Mouse (Mus musculus) heart, embryonic 16.5 days (tissue): ENCODE measurements at regions not wholly inside any gene's neighbourhood (a gene's known extent, or its start where the extent isn't known, plus 50 kb on each side); places are given as distances from the start of the nearest gene placed in this dataset.

Source experiments
- ATAC-seq: fragments of 200-750 bp; cut with Nextera tagmentation; replicated peaks from 2 replicates; pipeline ENCODE4 v1.8.0; 2017; ENCODE audit warnings: moderate number of reproducible peaks; ENCODE audit not compliant: insufficient read depth, low FRiP score; ENCODE audit errors: extremely low read depth
- H3K27ac ChIP-seq: fragments of 300-500 bp; sonication (generic); 2 replicates; pipeline ENCODE4 v1.5.1; 2014; ENCODE audit warnings: mild to moderate bottlenecking, low read length, control low read depth, moderate library complexity
- H3K27me3 ChIP-seq: fragments of 300-500 bp; sonication (generic); 2 replicates; pipeline ENCODE4 v1.6.1; 2014; ENCODE audit warnings: low read length, mixed read lengths; ENCODE audit not compliant: control insufficient read depth, insufficient read depth
- H3K36me3 ChIP-seq: fragments of 300-500 bp; sonication (generic); 2 replicates; pipeline ENCODE4 v1.6.1; 2014; ENCODE audit not compliant: control insufficient read depth, insufficient read depth
- H3K4me1 ChIP-seq: fragments of 300-500 bp; sonication (generic); 2 replicates; pipeline ENCODE4 v1.6.1; 2014; ENCODE audit warnings: low read length, mixed read lengths; ENCODE audit not compliant: control insufficient read depth, insufficient read depth
- H3K4me2 ChIP-seq: fragments of 300-500 bp; sonication (generic); 2 replicates; pipeline ENCODE4 v1.6.1; 2014; ENCODE audit warnings: low read depth, mild to moderate bottlenecking, control low read depth, low read length
- H3K4me3 ChIP-seq: fragments of 300-500 bp; sonication (generic); 2 replicates; pipeline ENCODE4 v1.5.1; 2014; ENCODE audit warnings: mild to moderate bottlenecking, control low read depth, low read length
- H3K9ac ChIP-seq: fragments of 300-500 bp; sonication (generic); 2 replicates; pipeline ENCODE4 v1.6.1; 2014; ENCODE audit warnings: low read length, control low read depth
- H3K9me3 ChIP-seq: fragments of 300-500 bp; sonication (generic); replicated peaks from 2 replicates; pipeline ENCODE4 v1.6.1; 2016; ENCODE audit warnings: low read length; ENCODE audit not compliant: control insufficient read depth
- WGBS: fragments of 180-500 bp; shearing (Covaris S2); extraction: QIAGEN DNeasy Blood & Tissue Kit; methylation state at CpG from one replicate; pipeline ENCODE4 v1.1.7; 2014; 5-methylcytosine and 5-hydroxymethylcytosine counted together

DNA sequence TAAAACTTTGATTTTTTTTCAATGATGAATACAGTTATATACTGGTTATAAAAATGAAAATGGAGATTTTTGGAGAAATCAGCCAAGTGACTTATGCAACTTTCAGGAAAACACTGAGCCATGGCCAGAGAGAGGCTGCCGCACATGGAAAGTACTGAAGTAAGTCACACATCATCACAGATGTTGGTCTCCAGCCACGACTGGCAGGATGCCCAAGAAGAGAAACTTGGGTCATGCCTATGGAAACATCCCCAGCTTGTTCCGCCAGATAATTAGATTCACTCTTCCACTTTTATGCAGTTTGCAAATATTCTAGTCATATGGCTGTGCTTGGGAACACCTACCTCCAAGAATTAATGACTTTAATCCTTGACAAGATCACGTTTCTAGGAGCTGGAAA is 544.8 kb upstream of the Id4 start:
- no peak for ATAC-seq

DNA sequence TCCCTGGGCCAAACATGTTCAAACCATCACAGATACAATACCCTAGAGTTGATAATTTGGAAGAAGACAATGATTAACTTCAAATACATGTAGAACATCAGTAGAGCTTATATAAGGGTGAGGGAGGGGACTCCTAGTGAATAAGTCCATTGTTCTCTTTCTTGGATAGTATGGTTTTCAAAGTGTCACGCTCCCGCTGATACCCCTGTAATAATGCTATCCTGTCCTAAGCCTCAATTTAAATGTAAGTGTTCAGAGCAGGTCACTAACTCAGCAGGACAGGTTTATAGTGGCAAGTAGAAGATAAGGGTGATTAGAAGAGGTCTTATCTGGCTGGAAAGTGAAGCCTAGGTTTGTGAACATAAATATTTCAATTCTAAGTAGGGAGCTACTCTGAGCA is 540.4 kb upstream of the Id4 start:
- Histone ChIP-seq H3K27ac (no peak overlapping the region), H3K4me1 (no peaks in the 10 kb centered on the region), H3K9ac (no peak overlapping the region), H3K4me2 (no peak overlapping the region), H3K9me3 (peaks cover 3% of the 10 kb centered on the region; the same call in 1 of the 2 replicates), H3K27me3 (no peaks in the 10 kb centered on the region), H3K36me3 (no peaks in the 10 kb centered on the region), H3K4me3 (no peak overlapping the region)
- ATAC-seq, result no peak
- WGBS, result 85% methylated on average over 2 of the region's 2 CpGs

More for the DNA sequence above, 544.8 kb upstream of the Id4 start:
- H3K9ac ChIP-seq, result no peak overlapping the region
- H3K9me3 ChIP-seq, result 0 out of 2 replicates have a peak, but pooled peaks cover 3% of the 10 kb centered on the region
- WGBS, result 57% methylated on average over 4 of the region's 4 CpGs
- no peaks in the 10 kb centered on the region for H3K36me3 ChIP-seq
- no peak overlapping the region for H3K4me3 ChIP-seq
- H3K4me1 ChIP-seq, result no peaks in the 10 kb centered on the region
- no peaks in the 10 kb centered on the region for H3K27me3 ChIP-seq
- H3K27ac ChIP-seq, result no peak overlapping the region
- no peak overlapping the region for H3K4me2 ChIP-seq

DNA sequence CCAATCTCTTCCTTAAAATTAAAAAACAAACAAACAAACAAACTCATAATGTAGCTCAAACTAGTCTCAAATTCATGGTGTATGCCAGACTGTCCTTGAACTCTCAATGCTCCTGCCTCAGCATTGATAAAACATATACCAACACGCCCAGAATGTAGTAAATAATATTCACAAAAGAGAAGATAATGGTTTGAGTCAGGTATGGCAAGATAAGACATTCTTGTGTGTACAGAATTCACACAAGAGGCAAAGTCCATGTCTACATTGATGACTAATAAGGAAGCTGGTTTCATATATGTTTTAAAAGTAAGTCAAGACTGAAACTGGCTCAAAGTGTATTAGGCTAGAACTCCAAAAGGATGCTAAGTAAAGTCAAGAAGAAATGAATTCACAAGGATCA is 526.6 kb upstream of the Id4 start:
- Histone ChIP-seq H3K9me3 (peaks cover 5% of the 10 kb centered on the region), H3K4me1 (no peaks in the 10 kb centered on the region), H3K27ac (no peak overlapping the region)

DNA sequence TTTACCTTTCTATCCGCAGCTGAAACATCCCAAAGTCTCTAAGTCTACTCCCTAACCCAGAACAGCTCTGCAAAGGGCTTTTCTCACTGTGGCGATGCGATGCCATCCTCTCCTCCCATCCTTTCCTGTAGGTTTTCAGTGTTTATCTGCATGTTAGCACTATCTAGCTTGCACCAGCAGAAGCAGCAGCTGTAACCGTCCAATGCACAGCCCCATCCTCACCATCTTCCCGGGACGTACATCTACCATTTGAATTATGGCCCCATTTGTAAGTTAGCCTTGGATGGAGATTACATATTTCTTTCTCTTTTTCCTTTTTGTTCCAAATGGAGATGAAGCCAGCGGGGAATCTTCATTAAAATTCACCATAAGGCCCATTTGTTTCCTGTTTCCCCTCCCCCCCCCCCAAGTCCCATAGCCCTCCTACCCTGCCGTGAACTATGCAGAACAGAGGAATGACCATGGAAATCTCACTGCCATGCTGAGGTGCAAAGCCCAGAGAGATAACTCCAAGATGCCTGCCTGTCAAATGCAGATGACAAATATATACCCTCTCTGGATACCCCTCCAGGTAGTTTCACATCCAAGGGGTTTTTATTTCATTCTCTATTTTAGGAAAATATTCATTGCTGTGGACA is 525.5 kb upstream of the Id4 start:
- no peak for ATAC-seq
- Histone ChIP-seq H3K4me1 (no peaks in the 10 kb centered on the region), H3K27me3 (no peaks in the 10 kb centered on the region), H3K4me2 (no peak overlapping the region), H3K9ac (no peak overlapping the region), H3K36me3 (no peaks in the 10 kb centered on the region; the same call in 1 of the 2 replicates), H3K27ac (no peak overlapping the region), H3K4me3 (no peak overlapping the region), H3K9me3 (peaks cover 5% of the 10 kb centered on the region)
- 67% methylated on average over 8 of the region's 8 CpGs for WGBS

More for the DNA sequence above, 526.6 kb upstream of the Id4 start:
- no peak overlapping the region for H3K4me2 ChIP-seq
- 60% methylated on average over 1 of the region's 1 CpGs for WGBS
- no peak overlapping the region for H3K4me3 ChIP-seq
- no peak overlapping the region for H3K9ac ChIP-seq
- no peak for ATAC-seq
- H3K36me3 ChIP-seq, result no peaks in the 10 kb centered on the region; the same call in 1 of the 2 replicates
- H3K27me3 ChIP-seq, result no peaks in the 10 kb centered on the region

DNA sequence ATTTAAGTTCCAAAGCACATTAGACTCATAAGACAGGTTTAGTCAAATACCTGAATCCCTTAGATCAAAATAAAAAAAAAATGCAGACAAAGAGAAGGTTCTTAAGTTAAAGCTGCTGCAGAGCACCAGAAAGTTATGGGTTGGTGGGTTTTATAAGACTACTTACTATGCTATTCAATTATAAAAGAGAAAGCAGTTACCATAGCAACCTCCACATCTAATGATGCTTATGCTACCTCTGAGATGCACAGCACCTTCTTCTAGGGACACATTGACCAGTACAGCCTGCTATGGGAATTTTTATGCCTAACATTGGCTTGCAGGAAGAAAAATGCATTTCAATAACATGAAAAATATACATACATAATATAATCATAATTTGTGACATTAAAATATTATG is 512.1 kb upstream of the Id4 start:
- no peaks in the 10 kb centered on the region for H3K27me3 ChIP-seq
- no peaks in the 10 kb centered on the region for H3K36me3 ChIP-seq
- no peak overlapping the region for H3K9ac ChIP-seq
- no peaks in the 10 kb centered on the region for H3K9me3 ChIP-seq
- H3K4me1 ChIP-seq, result no peaks in the 10 kb centered on the region
- H3K4me3 ChIP-seq, result no peak overlapping the region
- no peak for ATAC-seq
- no peak overlapping the region for H3K27ac ChIP-seq
- H3K4me2 ChIP-seq, result no peak overlapping the region

DNA sequence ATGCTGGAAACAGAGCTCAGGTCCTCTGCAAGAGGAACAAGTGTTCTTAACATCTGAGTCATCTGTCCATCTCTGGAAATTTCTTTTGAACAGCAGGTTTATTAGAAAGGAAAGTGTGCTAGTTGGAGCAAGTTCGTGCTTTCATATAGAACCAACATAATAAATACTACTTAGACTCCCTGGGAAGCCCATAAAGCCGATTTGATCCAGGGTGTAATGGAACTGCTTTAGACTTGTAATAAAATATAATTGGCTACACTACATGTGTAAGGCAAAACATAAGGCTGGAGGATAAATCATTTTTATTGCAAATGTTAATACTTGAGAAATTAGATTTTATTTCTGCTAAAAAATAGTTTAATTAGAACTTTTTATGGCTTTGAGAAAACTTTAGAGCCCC is 510.0 kb upstream of the Id4 start:
- H3K27me3 ChIP-seq, result no peaks in the 10 kb centered on the region
- no peak overlapping the region for H3K4me2 ChIP-seq
- no peaks in the 10 kb centered on the region for H3K9me3 ChIP-seq
- no peak for ATAC-seq
- H3K36me3 ChIP-seq, result no peaks in the 10 kb centered on the region
- H3K9ac ChIP-seq, result no peak overlapping the region
- no peak overlapping the region for H3K27ac ChIP-seq
- no peaks in the 10 kb centered on the region for H3K4me1 ChIP-seq
- WGBS, result 78% methylated on average over 2 of the region's 2 CpGs
- no peak overlapping the region for H3K4me3 ChIP-seq

DNA sequence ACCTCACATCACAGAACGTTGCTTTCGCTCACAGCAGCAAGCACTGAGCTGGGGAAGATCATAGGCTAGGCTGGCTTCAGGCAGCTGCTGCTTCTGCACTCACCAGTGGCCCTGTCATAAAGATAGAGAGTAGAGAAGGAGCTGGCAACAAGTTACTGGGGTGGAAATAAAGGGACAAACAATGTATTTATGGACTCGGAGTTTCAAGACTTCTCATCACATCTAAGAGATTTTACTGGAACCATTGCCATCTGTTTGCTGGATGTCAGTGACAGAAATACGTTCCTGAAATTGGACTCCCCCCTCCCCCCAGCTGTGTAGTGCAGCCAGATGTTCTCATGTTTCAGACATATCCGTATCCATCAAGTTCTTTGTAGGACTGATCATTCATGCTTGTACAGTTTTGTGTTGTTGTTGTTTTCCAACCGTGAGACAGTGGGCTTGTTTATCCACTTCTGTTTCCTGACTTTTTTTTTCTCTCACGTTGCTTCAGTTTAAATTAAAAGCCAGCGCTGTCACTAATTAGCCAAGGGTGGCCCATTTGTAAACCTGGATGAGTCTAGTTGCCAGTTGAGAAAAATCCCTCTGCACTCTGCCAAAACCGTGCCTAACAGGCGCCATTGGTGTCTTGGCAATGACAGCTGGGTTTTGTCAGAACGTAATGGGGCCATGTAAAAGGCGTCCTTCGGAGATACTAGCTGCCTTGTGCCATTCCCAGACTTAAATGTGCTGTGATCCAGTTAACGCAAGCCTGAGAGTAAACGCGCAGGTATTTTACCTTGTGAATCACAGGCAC is 496.0 kb upstream of the Id4 start:
- Histone ChIP-seq H3K9ac (no peak overlapping the region), H3K9me3 (no peaks in the 10 kb centered on the region), H3K27ac (no peak overlapping the region), H3K4me3 (no peak overlapping the region), H3K27me3 (no peaks in the 10 kb centered on the region), H3K36me3 (no peaks in the 10 kb centered on the region), H3K4me1 (no peaks in the 10 kb centered on the region), H3K4me2 (no peak overlapping the region)
- ATAC-seq, result no peak
- WGBS, result 62% methylated on average over 16 of the region's 16 CpGs

DNA sequence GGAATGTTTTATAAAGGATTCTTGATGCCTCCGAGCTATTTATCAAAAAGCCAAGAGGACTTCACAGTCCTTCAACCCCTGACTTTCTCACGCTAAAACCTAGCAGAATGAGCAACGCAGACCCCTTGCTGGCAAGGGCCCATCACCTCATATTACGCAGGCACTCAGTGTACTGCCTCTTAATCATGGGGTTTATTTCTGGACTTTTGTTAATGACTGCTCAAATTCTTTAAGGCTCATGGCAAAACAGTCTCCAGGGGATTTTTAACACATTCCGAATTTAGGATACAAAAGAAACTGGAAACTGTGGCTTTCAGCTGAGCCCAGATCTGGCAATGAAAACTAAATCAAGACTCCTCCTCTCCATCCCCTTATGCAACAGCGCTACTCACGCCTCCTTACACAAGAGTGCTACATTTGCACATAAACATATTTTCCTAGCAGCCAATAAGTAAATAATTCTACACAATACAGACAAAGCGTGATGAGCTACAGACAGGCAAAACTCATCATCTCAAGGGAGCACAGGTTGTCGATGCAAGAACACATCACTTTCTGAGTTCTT is 492.0 kb upstream of the Id4 start:
- H3K4me2 ChIP-seq, result no peak overlapping the region
- H3K36me3 ChIP-seq, result no peaks in the 10 kb centered on the region
- H3K9ac ChIP-seq, result no peak overlapping the region
- no peaks in the 10 kb centered on the region for H3K4me1 ChIP-seq
- no peaks in the 10 kb centered on the region for H3K27me3 ChIP-seq
- no peak overlapping the region for H3K4me3 ChIP-seq
- no peak for ATAC-seq
- H3K27ac ChIP-seq, result no peak overlapping the region
- no peaks in the 10 kb centered on the region for H3K9me3 ChIP-seq
- 81% methylated on average over 9 of the region's 9 CpGs for WGBS
